Mouse (Mus musculus) frontal cortex, postnatal 36 days (tissue): Measurements from ENCODE around the gene Cd99l2.

ENCODE experiments used
- DNase-seq, 2 experiments: peaks; one replicate each; pipeline ENCODE4 v3.0.0; 2022; ENCODE audit warnings: low spot score in 2 of 2

The Cd99l2 gene

DNA sequence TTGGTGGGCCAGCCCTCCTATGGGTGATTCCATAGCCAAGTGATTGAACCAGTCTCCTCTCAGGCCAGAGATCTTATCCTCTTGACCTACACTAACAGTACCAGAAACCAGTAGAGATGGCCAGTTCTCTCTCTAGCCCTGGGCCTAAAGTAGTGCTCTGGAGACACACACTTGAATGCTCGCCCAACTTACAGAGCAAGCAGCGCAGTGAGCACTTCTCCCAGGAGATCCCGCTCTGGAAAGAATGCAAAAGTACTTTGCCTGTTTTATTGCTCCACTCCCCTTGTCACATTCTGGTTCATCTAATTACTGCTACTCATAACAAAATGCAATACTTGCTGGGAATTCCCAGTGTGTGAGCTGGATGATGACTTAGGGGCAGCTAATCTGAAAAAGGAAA is 25.2 kb downstream of the Cd99l2 start:
- DNase-seq = no peak

DNA sequence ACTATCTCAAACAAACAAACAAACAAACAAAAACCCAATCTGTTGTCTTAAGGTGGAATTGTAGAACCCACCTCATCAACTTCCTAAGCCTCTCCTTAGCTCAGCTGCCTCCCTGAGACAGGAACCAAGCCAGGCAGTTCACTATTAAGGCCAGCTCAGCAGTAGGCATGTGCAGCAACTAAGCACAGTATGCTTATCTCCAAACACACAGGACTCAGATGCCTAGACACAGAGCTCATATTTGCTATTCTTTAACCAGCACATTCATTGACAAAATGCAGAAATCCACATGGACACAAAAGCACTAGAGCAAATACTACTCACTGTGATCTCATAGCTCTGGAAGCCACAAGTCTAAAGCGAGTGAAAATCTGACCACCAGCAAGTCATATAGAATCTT is 27.2 kb downstream of the Cd99l2 start:
- no peak for DNase-seq

DNA sequence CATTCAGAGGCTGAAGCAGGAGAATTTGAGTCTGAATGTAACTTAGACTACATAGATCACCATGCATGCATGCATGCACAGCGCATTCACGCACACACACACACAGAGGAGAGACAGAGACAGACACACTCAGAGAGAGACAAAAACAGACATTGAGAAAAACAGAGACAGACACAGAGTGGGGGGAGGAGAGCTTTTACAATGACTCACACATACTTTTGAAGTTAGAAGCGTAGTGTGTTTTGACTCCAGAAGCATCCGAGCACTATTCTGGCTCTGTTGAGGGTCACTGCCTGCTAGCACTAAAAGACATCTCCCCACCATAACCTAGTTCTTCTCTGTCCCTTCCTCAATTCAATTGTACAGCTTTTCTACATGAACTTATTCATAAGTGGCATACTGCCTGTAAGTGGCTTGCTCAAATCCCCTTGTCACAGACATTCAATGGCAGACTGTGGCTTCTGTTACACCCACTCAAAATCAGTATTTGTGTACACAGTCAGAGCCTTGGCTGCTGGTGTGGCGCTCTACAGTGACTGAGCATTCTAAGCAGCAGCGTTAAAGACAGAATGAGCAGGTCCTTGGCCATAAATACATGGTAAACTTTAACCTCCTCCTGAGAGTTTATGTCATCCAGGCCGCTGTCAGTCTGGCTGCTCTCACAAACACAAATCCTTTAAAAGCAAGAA is 28.4 kb downstream of the Cd99l2 start:
- DNase-seq = peak in 1 of 2 experiments; percentile 15

DNA sequence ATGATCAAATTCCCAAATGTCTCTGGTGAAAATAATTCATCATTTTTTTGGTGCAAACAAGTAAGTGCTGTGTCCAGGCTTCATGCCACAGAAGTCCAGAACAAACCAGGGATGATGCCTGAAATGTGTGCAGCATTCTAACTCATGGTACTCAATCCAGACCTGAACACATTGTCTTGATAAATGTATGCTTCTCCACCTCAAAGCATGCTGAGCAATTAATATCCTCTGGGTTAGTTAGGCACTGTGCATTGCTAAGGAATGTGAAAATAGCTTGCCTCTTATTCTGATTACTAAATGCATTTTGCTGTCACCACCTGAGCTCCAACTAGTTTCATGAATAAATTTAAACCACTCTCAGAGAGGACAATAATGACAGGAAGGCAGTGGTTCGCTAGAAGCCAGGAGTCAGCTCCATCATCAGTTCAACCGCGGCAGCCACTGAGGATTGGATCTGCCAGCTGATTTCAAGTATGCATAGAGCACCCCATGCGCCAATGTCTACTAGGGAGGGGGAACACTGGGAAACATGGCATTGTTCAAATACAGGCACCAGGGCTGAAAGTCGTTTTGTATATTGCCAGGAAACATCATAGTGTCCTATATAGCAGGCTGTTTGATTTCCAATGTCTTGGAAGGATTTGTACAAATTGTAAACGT is 36.4 kb downstream of the Cd99l2 start:
- DNase-seq = no peak

DNA sequence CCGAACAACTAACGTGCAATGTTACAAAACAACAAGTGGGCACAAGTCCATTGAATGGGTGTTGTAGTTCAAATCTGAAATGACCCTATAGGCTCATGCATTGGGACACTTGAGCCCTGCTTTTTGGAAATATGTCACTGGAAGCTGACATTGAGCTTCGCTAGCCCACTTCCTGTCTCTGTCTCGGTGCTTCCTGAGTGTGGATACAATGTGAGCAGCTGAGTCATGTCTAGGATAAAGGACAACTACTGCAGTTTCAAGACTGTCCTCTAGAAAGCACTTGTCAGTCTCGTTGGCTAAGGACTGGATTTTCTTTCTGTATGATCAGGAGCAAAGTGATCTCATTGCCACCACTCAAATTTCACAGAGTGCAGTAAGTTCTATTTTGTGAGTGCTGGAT is 49.7 kb downstream of the Cd99l2 start:
- DNase-seq = no peak

DNA sequence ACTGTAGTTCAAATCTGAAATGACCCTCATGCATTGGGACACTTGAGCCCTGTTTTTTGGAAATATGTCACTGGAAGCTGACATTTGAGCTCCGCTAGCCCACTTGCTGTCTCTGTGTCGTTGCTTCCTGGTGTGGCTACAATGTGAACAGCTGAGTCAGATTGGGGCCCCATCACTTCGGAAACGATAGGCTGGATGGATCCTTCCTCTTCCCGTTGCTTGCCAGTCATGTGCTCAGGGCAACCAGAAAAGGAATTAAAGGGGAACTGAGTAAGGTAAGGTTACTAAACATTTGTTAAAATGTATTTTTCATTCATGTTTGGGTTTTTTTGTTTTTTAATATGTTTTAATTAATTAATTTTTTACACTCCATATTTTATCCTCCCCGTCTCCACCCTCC is 53.2 kb downstream of the Cd99l2 start:
- no peak for DNase-seq

DNA sequence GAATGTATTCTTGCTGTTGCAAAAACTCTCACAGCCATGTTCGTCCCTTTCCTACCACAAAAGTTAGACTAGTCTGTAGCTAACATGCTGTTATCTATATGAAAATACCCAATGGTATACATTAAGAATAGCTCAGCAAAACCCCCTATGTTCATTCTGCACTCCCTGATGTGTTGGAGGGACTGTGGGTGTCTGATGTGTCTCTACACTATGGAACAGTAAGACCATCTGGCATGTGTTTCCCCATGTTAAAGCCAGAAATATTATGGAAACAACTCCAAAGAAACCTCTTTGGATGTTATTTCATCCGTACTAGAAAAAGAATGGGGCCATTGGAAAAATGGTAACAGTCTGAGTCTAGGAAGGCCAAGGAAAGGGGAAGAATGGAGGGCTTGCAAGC is 57.1 kb downstream of the Cd99l2 start:
- peak in 1 of 2 experiments; percentile 24 for DNase-seq

DNA sequence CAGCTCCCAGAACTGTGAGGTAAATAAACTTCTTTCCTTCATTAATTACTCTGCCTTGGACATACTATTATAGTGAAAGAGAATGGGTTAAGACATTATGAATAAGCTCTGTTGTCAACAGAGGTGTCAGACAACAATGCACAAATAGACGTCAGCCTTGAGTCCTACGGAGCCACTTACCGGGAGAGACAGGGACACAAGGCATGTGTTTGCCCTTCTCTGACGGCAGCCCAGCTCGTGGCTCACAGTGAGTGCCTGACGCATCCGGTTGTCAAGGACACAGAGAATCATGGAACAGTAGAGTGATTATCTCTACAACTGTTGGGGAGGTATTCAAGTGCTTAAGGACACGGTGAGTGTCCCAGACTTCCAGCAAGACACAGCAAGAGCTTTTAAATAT is 57.8 kb downstream of the Cd99l2 start:
- DNase-seq = no peak

DNA sequence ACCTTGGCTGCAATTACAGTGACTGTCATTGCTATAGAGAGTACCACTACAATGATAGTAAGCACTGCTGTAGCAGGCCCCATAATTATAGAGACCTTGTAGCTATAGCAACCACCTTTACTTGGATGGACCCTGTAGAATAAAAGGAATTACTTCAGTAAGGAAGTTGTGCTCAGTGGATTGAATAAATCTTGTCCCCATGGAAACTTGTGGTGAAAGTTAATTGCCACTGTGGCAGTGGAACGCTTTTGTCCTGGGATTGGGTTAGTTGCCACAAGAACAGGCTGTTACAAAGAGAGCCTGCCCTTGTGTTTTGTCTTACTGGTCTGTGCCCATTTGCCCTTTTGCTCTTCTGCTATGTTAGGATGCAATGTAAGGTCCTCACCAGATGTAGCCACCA is 58.2 kb downstream of the Cd99l2 start:
- no peak for DNase-seq

DNA sequence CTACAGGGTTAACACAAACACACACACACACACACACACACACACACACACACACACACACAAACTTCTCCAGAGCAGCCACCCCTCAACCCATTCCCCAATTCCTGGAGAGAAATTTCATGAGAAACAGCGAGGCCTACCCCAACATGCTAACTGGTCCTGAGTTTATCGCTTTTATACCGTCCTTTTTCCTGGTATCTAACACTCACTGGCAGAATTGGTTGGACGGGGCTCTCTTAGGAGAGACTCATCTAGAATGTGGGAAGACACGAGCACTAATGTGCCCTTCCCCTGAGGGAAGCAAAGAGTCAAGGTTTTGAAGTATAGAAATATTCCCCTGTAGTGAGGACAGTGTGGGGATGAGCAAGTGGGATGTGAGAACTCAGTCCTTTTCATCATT is 61.7 kb downstream of the Cd99l2 start:
- no peak for DNase-seq

DNA sequence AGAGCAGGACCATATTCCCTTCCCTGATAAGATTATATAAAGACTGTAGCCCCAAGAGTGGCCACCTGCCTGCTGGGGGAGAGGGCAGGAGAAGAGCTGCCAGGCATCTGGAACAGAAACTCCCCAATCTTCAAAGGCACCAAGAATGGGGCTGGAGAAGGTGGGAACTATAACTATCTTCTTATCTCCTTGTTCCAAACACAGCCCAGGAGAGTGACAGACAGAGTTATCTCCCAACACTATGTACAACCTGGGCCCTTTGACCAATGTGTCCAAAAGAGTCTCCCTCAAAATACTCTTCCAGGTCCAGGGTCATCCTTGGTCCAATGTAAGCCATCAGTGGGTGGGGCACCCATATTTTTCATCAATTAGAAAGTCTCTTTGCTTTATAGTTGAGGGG is 65.2 kb downstream of the Cd99l2 start:
- DNase-seq = no peak

DNA sequence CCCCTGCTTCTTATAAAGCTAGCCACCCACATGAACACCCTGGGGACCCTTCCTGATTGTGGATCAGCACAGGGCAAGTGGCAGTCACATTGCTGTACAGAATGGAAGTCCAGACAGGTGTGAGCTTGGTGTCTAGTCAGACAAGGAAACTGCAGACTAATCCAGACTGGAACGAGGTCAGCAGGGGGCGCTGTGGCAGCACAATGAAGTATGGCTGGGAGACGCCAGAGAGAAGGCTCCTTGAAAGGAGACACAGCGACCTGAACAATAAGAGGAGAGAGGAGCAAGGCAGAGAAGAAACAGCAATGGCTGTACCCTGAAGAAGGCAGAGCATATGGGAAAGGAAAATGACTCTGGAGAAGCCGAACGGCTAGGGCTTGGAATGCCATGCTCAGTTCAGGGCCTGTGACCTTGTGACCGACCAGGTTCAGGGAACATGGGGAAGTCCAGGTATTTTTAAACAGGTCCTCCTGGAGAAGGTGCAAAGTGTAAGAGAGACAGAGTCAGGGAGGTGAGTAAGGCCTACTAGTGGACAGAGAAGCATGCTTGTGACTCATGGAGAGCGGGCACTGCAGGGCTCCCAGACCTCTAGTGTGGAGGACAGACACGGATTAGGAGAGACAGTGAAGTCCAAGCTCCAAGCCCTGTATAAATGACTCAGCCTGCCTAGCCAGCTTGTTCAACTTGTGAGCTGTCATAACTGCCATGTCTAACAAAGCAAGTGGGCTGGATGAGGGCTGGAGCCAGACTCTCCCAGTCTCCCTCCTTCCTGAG is 66.7 kb downstream of the Cd99l2 start:
- DNase-seq = peak; percentile 80 to 81

DNA sequence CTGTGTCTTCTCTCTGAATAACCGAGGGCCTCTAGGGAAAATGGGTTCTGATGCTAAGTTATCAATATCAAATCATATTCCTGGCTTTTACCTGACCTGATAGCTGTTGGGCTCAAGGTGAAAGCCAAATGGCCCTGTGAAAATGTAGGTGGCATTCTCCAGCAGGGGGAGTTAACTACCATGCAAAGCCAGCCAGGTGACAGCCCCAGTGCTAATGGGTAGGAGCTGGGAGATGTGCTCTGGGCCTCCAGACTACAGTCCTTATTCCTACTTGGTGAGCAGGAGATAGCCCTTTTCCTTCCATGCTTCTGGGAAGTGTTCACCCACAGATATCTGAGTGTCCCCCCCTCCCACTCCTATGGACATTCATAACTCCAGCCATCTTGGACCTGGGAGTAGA is 67.8 kb downstream of the Cd99l2 start:
- no peak for DNase-seq

DNA sequence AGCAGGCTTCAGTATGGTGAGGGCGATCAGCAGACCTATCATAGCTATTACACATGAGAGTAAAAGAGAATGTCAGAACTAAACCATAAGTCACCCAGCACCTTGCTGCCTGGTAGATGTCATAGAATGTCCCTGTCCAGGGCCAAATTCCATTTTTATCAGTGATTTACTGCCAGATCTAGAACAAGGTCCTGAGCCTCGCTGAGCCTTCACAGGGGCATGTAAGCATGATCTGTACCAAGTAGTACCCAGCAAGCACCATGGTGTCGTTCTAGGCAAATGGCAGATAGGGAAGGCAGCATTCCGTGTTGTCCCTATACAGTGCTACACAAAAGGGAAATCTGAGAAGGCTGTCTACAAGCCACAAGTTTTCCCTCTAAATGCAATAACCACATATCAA is 79.0 kb downstream of the Cd99l2 start:
- no peak for DNase-seq

DNA sequence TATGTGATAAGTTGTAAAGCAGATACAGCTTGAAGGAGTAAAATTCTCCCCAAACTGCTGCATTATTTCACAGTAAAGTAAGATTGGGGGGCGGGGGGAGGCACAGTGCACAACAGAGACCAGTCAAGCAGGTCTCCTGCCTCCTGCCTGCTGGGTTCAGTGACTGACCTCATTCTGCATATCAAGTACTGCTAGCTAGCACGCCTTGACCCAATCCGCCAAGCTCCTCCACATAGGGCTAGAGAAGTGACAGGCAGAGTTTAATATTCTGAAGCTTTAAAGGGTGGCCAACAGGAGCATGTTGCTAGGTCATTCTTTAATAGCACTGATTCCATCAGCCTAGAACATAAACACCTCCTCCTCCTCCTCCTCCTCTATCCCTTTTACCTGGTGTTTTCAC is 79.9 kb downstream of the Cd99l2 start:
- no peak for DNase-seq

DNA sequence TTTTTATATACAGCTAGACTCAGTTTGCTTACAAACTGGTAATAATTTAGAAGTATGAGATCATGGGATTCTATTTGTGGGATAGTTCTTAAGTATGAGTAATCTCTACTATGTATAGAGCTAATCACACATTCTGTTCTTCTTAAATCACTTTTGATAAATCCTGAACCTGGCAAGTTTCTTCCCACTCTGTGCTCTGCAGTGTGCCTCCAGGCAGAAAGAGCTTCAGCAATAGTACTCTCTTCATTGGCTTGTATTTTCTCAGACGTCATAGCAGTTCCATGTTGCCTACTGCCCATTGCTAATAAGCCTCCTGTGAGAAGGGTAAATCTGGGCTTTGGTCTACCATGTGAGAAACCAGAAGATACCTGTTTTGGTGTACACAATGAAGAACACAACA is 84.3 kb downstream of the Cd99l2 start:
- no peak for DNase-seq

DNA sequence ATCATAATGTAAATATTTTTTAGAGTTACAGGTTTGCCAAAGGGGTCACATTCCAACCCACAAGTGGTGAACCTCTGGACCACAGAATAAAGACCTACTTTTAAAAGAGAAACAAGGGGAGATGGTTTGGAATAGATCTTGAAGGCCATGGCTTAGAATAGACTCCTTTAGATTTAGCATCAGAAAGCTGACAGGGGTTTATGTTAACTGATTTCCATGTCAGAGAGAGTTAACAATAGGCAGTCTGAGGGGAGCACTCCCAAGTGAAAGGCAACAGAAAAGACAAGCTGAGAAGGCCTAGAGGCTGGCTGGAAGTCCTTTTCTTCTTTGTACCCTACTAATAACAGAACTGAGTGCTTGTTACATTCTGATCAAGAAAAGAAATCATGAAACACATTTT is 86.4 kb downstream of the Cd99l2 start:
- DNase-seq = no peak

DNA sequence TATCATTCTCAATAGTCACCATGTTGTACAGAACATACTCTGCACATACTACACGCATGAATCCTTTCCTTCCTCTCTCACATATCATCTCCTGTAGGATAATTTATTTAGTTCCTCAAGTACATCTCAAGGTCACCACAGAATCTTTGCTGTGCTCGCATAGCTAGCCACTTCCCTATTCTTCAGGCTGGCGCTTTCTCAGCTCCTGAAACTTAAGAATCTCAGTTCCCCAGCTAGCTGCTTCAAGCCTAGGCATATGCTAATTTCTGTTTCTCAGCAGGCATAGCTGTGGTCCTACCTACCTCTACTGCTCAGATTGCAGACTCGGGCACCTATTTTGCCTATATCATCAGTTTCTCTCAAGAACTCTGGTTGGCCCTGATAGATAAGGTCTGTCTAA is 96.3 kb downstream of the Cd99l2 start:
- no peak for DNase-seq

DNA sequence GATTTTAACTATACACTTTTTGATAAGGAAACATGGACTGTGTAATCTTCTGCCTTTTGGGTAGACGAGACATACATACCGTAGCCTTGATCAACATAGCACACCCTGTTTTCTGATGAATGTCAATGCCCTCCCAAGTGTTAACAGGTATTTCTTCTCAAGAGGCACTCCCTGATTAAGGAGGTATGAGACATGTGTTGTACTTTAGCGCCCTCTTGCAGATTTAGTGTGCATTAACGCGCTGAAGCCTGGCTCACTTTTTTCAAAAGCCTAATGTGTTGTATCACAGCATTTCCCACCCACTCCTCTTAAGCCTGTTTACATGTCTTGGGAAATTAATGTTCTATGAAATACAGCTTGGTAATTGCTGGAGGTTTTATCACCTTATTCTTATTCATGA is 111.1 kb downstream of the Cd99l2 start:
- DNase-seq = peak in 1 of 2 experiments; percentile 45

DNA sequence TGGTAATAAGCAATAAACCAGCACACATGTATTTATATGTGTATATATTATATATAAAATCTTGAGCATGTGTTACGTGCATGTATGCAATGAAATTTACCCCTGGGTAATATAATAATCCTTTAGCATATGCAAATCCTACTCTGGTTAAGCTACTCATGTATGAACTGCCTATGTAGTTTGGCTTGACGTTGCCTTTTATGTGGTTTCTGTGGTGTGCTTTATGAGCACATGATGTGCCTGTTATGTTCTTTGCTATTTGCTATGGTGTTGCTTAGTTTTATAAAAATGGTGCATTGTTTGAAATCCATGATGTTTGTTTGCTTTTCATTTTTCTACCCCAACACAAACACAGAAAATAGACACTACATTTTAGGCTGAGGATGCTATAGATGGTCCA is 114.2 kb downstream of the Cd99l2 start:
- DNase-seq = no peak

DNA sequence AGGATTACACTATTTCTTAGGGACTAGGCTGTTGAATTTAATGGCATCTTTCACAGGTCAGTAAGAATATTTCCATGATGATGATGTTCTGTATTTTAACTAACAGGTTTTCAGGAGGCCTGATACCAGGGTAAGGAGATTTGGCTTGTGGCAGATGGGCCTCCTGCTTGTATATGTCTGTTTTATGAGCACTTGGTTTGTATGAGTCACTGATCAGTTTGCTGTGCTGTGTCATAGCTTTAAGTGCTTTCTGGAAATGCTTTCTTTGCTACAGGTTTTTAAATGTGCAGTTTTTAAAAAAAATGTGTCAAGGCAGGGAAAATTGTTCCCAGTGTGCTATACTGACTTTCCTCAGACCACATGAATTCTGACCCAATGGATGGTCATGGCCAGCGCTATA is 115.9 kb downstream of the Cd99l2 start:
- DNase-seq = no peak
